Mouse (Mus musculus) neural tube, embryonic 14.5 days (tissue): ENCODE data around the gene Bche. TPM values are rescaled to one million over a fixed set of nuclear protein-coding genes. Genes with fewer than 3 reads are reported as not detected.

Source experiments
- ATAC-seq: fragments of 200-750 bp; cut with Nextera tagmentation; 2 replicates; pipeline ENCODE4 v1.8.0; 2017; ENCODE audit warnings: low read depth, mild to moderate bottlenecking, moderate TSS enrichment, moderate library complexity
- H3K27ac ChIP-seq: fragments of 300-500 bp; sonication (generic); 2 replicates; pipeline ENCODE4 v1.5.1; 2014; ENCODE audit warnings: low read depth, mild to moderate bottlenecking, control low read depth, low read length, moderate library complexity, mixed read lengths
- H3K27me3 ChIP-seq: fragments of 300-500 bp; sonication (generic); 2 replicates; pipeline ENCODE4 v1.6.1; 2014; ENCODE audit warnings: low read length; ENCODE audit not compliant: control insufficient read depth, insufficient read depth
- H3K36me3 ChIP-seq: fragments of 300-500 bp; sonication (generic); 2 replicates; pipeline ENCODE4 v1.6.1; 2014; ENCODE audit warnings: low read length, mixed read lengths; ENCODE audit not compliant: control insufficient read depth, insufficient read depth
- H3K4me1 ChIP-seq: fragments of 300-500 bp; sonication (generic); 2 replicates; pipeline ENCODE4 v1.6.1; 2014; ENCODE audit warnings: low read length; ENCODE audit not compliant: control insufficient read depth, insufficient read depth
- H3K4me2 ChIP-seq: fragments of 300-500 bp; sonication (generic); 2 replicates; pipeline ENCODE4 v1.6.1; 2014; ENCODE audit warnings: mild to moderate bottlenecking, low read depth, low read length, control low read depth
- H3K4me3 ChIP-seq: fragments of 300-500 bp; sonication (generic); 2 replicates; pipeline ENCODE4 v1.5.1; 2014; ENCODE audit warnings: low read depth, low read length, control low read depth, mixed read lengths
- H3K9ac ChIP-seq: fragments of 300-500 bp; sonication (generic); replicated peaks from 2 replicates; pipeline ENCODE4 v1.6.1; 2014; ENCODE audit warnings: low read depth, mild to moderate bottlenecking, control low read depth, low read length, mixed read lengths
- H3K9me3 ChIP-seq: fragments of 300-500 bp; sonication (generic); 2 replicates; pipeline ENCODE4 v1.6.1; 2016; ENCODE audit warnings: low read length; ENCODE audit not compliant: control insufficient read depth
- WGBS: fragments of 180-500 bp; shearing (Covaris S2); extraction: QIAGEN DNeasy Blood & Tissue Kit; methylation state at CpG from one replicate; pipeline ENCODE4 v1.1.7; 2014; 5-methylcytosine and 5-hydroxymethylcytosine counted together
- polyA plus RNA-seq: library from polyadenylated mRNA; unstranded; fragments of >200 nt; fragmentation: Nextera tagmentation; extraction: Ambion mirVana; gene quantifications from 2 replicates; pipeline ENCODE4 v1.2.1, GENCODE M21; 2014

The Bche gene
- polyA plus RNA-seq, result 2.3 and 5.7 TPM in 2 replicates

GRCm38 (mm10) chr3:73708410-73708714 lies at the start of gene Bche:
TSS of gene Bche (minus strand) at chr3:73708415.
- H3K27ac ChIP-seq, result no peak within 1 kb of the TSS
- WGBS, result 20% methylated on average over 10 of the region's 10 CpGs
- H3K9ac ChIP-seq, result 0 out of 2 replicates have a peak within 1 kb of the TSS, but pooled peaks have one; percentile 0
- H3K9me3 ChIP-seq, result no peaks in the 10 kb centered on the region
- no peaks in the 10 kb centered on the region for H3K4me1 ChIP-seq
- no peak for ATAC-seq
- H3K36me3 ChIP-seq, result no peaks in the 10 kb centered on the region
- peak within 1 kb of the TSS; percentile 61 for H3K4me2 ChIP-seq
- H3K4me3 ChIP-seq, result peak within 1 kb of the TSS; percentile 34
- no peaks in the 10 kb centered on the region for H3K27me3 ChIP-seq

GRCm38 (mm10) chr3:73741998-73742397 lies 33.8 kb upstream of the Bche start:
- ATAC-seq, result no peak
- Histone ChIP-seq H3K27ac (no peak overlapping the region), H3K4me2 (no peak overlapping the region), H3K9ac (no peak overlapping the region), H3K9me3 (no peaks in the 10 kb centered on the region), H3K36me3 (no peaks in the 10 kb centered on the region), H3K4me1 (no peaks in the 10 kb centered on the region), H3K4me3 (no peak overlapping the region), H3K27me3 (no peaks in the 10 kb centered on the region)

- 44% methylated on average over 2 of the region's 2 CpGs for WGBS
- Histone ChIP-seq H3K27ac (no peak overlapping the region), H3K4me3 (no peak overlapping the region), H3K36me3 (no peaks in the 10 kb centered on the region), H3K9ac (no peak overlapping the region), H3K4me2 (no peak overlapping the region), H3K4me1 (no peaks in the 10 kb centered on the region), H3K9me3 (no peaks in the 10 kb centered on the region), H3K27me3 (no peaks in the 10 kb centered on the region)
- no peak for ATAC-seq
Measured at GRCm38 (mm10) chr3:73731677-73732076, 23.5 kb upstream of the Bche start.

GRCm38 (mm10) chr3:73729511-73729910 lies 21.3 kb upstream of the Bche start:
- Histone ChIP-seq H3K4me3 (no peak overlapping the region), H3K4me1 (no peaks in the 10 kb centered on the region), H3K36me3 (no peaks in the 10 kb centered on the region), H3K4me2 (no peak overlapping the region), H3K27me3 (no peaks in the 10 kb centered on the region), H3K27ac (no peak overlapping the region), H3K9ac (no peak overlapping the region), H3K9me3 (no peaks in the 10 kb centered on the region)
- 52% methylated on average over 5 of the region's 5 CpGs for WGBS
- no peak for ATAC-seq

- Histone ChIP-seq H3K4me3 (no peak overlapping the region), H3K9ac (no peak overlapping the region), H3K4me1 (no peaks in the 10 kb centered on the region), H3K27me3 (no peaks in the 10 kb centered on the region), H3K27ac (no peak overlapping the region), H3K9me3 (no peaks in the 10 kb centered on the region), H3K4me2 (no peak overlapping the region), H3K36me3 (no peaks in the 10 kb centered on the region)
- ATAC-seq, result no peak
Measured at GRCm38 (mm10) chr3:73725711-73726110, 17.5 kb upstream of the Bche start.

- no peak for ATAC-seq
- Histone ChIP-seq H3K27ac (no peak overlapping the region), H3K36me3 (no peaks in the 10 kb centered on the region), H3K4me3 (no peak overlapping the region), H3K4me2 (no peak overlapping the region), H3K9me3 (no peaks in the 10 kb centered on the region), H3K9ac (no peak overlapping the region), H3K4me1 (no peaks in the 10 kb centered on the region), H3K27me3 (no peaks in the 10 kb centered on the region)
- WGBS, result 84% methylated on average over 1 of the region's 1 CpGs
Measured at GRCm38 (mm10) chr3:73724869-73725268, 16.7 kb upstream of the Bche start.

GRCm38 (mm10) chr3:73717610-73718284 lies 9.5 kb upstream of the Bche start:
- Histone ChIP-seq H3K4me2 (no peak overlapping the region), H3K9me3 (no peaks in the 10 kb centered on the region), H3K27ac (no peak overlapping the region), H3K4me1 (no peaks in the 10 kb centered on the region), H3K4me3 (no peak overlapping the region), H3K27me3 (no peaks in the 10 kb centered on the region), H3K36me3 (no peaks in the 10 kb centered on the region), H3K9ac (no peak overlapping the region)
- no peak for ATAC-seq
- WGBS, result 100% methylated on average over 1 of the region's 1 CpGs

- Histone ChIP-seq H3K27me3 (no peaks in the 10 kb centered on the region), H3K4me3 (no peak overlapping the region), H3K9me3 (no peaks in the 10 kb centered on the region), H3K27ac (no peak overlapping the region), H3K4me2 (no peak overlapping the region), H3K36me3 (no peaks in the 10 kb centered on the region), H3K9ac (no peak overlapping the region), H3K4me1 (no peaks in the 10 kb centered on the region)
- no peak for ATAC-seq
- WGBS, result 75% methylated on average over 8 of the region's 8 CpGs
Measured at GRCm38 (mm10) chr3:73709871-73710270, 1.7 kb upstream of the Bche start.

- WGBS, result 21% methylated on average over 20 of the region's 20 CpGs
- Histone ChIP-seq H3K4me1 (no peaks in the 10 kb centered on the region), H3K9me3 (no peaks in the 10 kb centered on the region), H3K27ac (no peak overlapping the region), H3K27me3 (no peaks in the 10 kb centered on the region), H3K4me2 (peak overlapping the region; percentile 61), H3K9ac (0 out of 2 replicates have a peak overlapping the region, but pooled peaks have one; percentile 0), H3K36me3 (no peaks in the 10 kb centered on the region), H3K4me3 (peak overlapping the region; percentile 34)
- ATAC-seq, result peak; percentile 95
Measured at GRCm38 (mm10) chr3:73707461-73708409, 480 bp downstream of the Bche start.
